ENCODE assay signal across 8 mouse cellular contexts in the genomic region with DNA sequence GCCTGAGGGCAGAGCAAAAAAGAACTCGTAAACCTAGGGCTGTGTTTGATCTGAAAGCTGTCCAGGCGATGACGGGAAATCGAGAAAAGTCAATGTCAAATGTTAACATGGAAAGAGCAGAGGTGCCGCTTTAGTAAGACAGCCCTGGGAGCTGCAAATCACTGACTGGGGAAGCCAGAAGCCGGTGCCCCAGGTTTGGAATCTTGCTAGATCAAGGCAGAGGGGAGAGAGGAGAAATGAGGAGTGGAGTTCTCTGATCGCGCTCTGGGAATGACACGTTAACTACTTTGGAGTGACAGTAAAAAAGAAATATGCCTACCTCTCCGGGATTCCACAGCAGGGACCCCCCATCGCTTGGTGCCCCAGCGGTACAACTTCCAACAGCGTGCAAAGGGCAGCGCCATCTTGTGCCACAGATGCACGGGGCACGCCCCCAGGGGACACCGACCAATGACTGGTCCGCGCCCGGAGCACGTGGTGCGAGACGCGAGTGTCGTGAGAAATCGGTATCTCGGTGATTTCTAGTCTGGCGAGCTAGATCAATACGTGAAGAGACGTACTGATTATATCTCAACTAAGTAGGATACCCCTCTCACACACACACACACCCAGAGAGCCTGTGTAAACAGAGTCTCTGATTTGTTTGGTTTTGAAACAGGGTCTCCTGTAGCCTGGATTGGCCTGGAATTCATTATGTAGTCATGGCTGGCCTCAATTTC. TPM values are rescaled to one million over a fixed set of nuclear protein-coding genes. Genes with fewer than 3 reads are reported as not detected.
DNase-seq lines count a peak whose midpoint lies in the region; ATAC-seq lines count a peak whose summit lies in the region.

A gene (minus strand): TSS at position 418 of the 719 bp plus-strand sequence.

- H3K9me3 ChIP-seq in hindbrain, embryonic 12.5 days (replicated peaks) = no peaks in the 10 kb centered on the region

- H3K27ac ChIP-seq in hindbrain, embryonic 12.5 days = no peak within 1 kb of the TSS

- peak; percentile 94 for ATAC-seq in hindbrain, embryonic 12.5 days (ENCODE audit: low FRiP score)

- H3K4me1 ChIP-seq in hindbrain, embryonic 12.5 days = peaks cover 9% of the 10 kb centered on the region

- WGBS in hindbrain, embryonic 12.5 days = under 1% methylated on average over 30 of the region's 30 CpGs

- peak within 1 kb of the TSS; percentile 59 for H3K4me3 ChIP-seq in hindbrain, embryonic 12.5 days

- H3K27me3 ChIP-seq in hindbrain, embryonic 12.5 days = peaks cover 3% of the 10 kb centered on the region; the same call in 1 of the 2 replicates

- H3K4me2 ChIP-seq in hindbrain, embryonic 12.5 days (replicated peaks) = peak within 1 kb of the TSS; percentile 90

- DNase-seq in Muller cell, postnatal 12 days (ENCODE audit: inconsistent ontology term) = peak; percentile 92
- DNase-seq in cerebellum, adult 9-11 months = peak; percentile 89
- peak; percentile 86 to 88 for DNase-seq in frontal cortex, postnatal 10 days (ENCODE audit: low spot score in 2 of 2)
- peak; percentile 81 to 92 for DNase-seq in layer of hippocampus, postnatal 14 days (ENCODE audit: low spot score in 2 of 2)
- DNase-seq in lung, postnatal 14 days = peak; percentile 90
- DNase-seq in retina, embryonic 14.5 days (ENCODE audit: low spot score) = peak; percentile 95
- peak; percentile 93 for DNase-seq in thymus, postnatal 4 days

- H3K9ac ChIP-seq in hindbrain, embryonic 12.5 days = peak within 1 kb of the TSS; percentile 70

- peaks cover 3% of the 10 kb centered on the region; the same call in 1 of the 2 replicates for H3K36me3 ChIP-seq in hindbrain, embryonic 12.5 days

RNA-seq across cellular contexts. Expression of the gene that starts here (rescaled TPM):
- polyA plus RNA-seq in hindbrain, embryonic 12.5 days (2016; fragmentation: Nextera tagmentation; extraction: Ambion mirVana) = 24.5 and 25.6 TPM in 2 replicates
- 10 to 100 TPM; 11.1 to 11.5 TPM for total RNA-seq in layer of hippocampus, postnatal 14 days (2021)
